12 mouse cellular contexts compared by ENCODE assay signal in genomic region chr7:36090291-36091123, GRCm38 (mm10).
DNase-seq lines count a peak whose midpoint lies in the region; ATAC-seq lines count a peak whose summit lies in the region.
"Had no signal": no experiment of that assay in that cellular context is flagged by ENCODE, and none has a peak within 500 bp of the region (broad histone marks: within the 10 kb centered on the region; RNA-seq: fewer than 3 reads in every experiment).

No protein-coding gene starts in this region.

- DNase-seq in heart, embryonic 10.5 days (ENCODE audit: low spot score), result no peak
- DNase-seq in heart, postnatal 25 days (ENCODE audit: low spot score), result no peak
- no peak for DNase-seq in kidney, adult 8-10 months
- DNase-seq in embryo, embryonic 11 days, result peak; percentile 48
- no peak for DNase-seq in cerebellum, postnatal 14 days
- DNase-seq: cerebellum, postnatal 10 days; thymus, postnatal 14 days had no signal

- intact Hi-C loops in heart, postnatal 25 days (cut with DNase I), result no loop called here

- no peaks in the 10 kb centered on the region for H3K27me3 ChIP-seq in heart, embryonic 10.5 days (ENCODE audit: insufficient read depth, poor library complexity, severe bottlenecking)
- H3K27me3 ChIP-seq in kidney, embryonic 15.5 days, result no peaks in the 10 kb centered on the region
- no peaks in the 10 kb centered on the region for H3K27me3 ChIP-seq in limb, embryonic 12.5 days
- no peaks in the 10 kb centered on the region for H3K27me3 ChIP-seq in hindbrain, embryonic 16.5 days (replicated peaks; ENCODE audit: control insufficient read depth, insufficient read depth, low read length)
- H3K27me3 ChIP-seq: forebrain, embryonic 15.5 days; limb, embryonic 15.5 days had no signal

- no peak for ATAC-seq in kidney, embryonic 15.5 days (replicated peaks; ENCODE audit: low FRiP score)
- ATAC-seq in limb, embryonic 12.5 days (ENCODE audit: insufficient number of reproducible peaks, insufficient read depth, low FRiP score, low TSS enrichment, low read depth), result no peak
- no peak for ATAC-seq in hindbrain, embryonic 16.5 days
- ATAC-seq: forebrain, embryonic 15.5 days had no signal

- 15% methylated on average over 22 of the region's 22 CpGs for WGBS in heart, embryonic 10.5 days
- WGBS in kidney, embryonic 15.5 days, result 35% methylated on average over 22 of the region's 22 CpGs
- 44% methylated on average over 22 of the region's 22 CpGs for whole genome bisulfite sequencing in limb, embryonic 12.5 days
- 55% methylated on average over 22 of the region's 22 CpGs for WGBS in hindbrain, embryonic 16.5 days

- H3K4me3 ChIP-seq in heart, embryonic 10.5 days, result peak overlapping the region; percentile 42
- H3K4me3 ChIP-seq in kidney, embryonic 15.5 days (replicated peaks), result no peak overlapping the region
- no peak overlapping the region for H3K4me3 ChIP-seq in limb, embryonic 12.5 days (replicated peaks)
- no peak overlapping the region for H3K4me3 ChIP-seq in hindbrain, embryonic 16.5 days (ENCODE audit: low read length)
- H3K4me3 ChIP-seq: forebrain, embryonic 15.5 days; limb, embryonic 15.5 days had no signal

- H3K9me3 ChIP-seq in heart, embryonic 10.5 days, result no peaks in the 10 kb centered on the region
- no peaks in the 10 kb centered on the region for H3K9me3 ChIP-seq in kidney, embryonic 15.5 days (replicated peaks)
- H3K9me3 ChIP-seq in limb, embryonic 12.5 days, result no peaks in the 10 kb centered on the region
- no peaks in the 10 kb centered on the region for H3K9me3 ChIP-seq in hindbrain, embryonic 16.5 days (ENCODE audit: control insufficient read depth, low read length)
- H3K9me3 ChIP-seq: forebrain, embryonic 15.5 days; limb, embryonic 15.5 days had no signal

- H3K4me1 ChIP-seq in heart, embryonic 10.5 days, result peaks cover 15% of the 10 kb centered on the region
- H3K4me1 ChIP-seq in kidney, embryonic 15.5 days, result peaks cover 25% of the 10 kb centered on the region
- H3K4me1 ChIP-seq in limb, embryonic 12.5 days (replicated peaks), result peaks cover 12% of the 10 kb centered on the region
- no peaks in the 10 kb centered on the region for H3K4me1 ChIP-seq in hindbrain, embryonic 16.5 days (ENCODE audit: control insufficient read depth, insufficient read depth, low read depth, low read length)
- H3K4me1 ChIP-seq: forebrain, embryonic 15.5 days had no signal

- H3K4me2 ChIP-seq in kidney, embryonic 15.5 days, result 0 out of 2 replicates have a peak overlapping the region, but pooled peaks have one; percentile 23
- no peak overlapping the region for H3K4me2 ChIP-seq in limb, embryonic 12.5 days
- H3K4me2 ChIP-seq in hindbrain, embryonic 16.5 days (ENCODE audit: low read length), result no peak overlapping the region
- H3K4me2 ChIP-seq: forebrain, embryonic 15.5 days; limb, embryonic 15.5 days had no signal

- no peaks in the 10 kb centered on the region for H3K36me3 ChIP-seq in heart, embryonic 10.5 days
- H3K36me3 ChIP-seq in kidney, embryonic 15.5 days, result no peaks in the 10 kb centered on the region
- H3K36me3 ChIP-seq in limb, embryonic 12.5 days, result no peaks in the 10 kb centered on the region
- H3K36me3 ChIP-seq in hindbrain, embryonic 16.5 days (ENCODE audit: control insufficient read depth, insufficient read depth, low read length), result no peaks in the 10 kb centered on the region
- H3K36me3 ChIP-seq: forebrain, embryonic 15.5 days; limb, embryonic 15.5 days had no signal

- H3K27ac ChIP-seq in heart, embryonic 10.5 days, result peak overlapping the region; percentile 62
- peak overlapping the region; percentile 58 for H3K27ac ChIP-seq in kidney, embryonic 15.5 days
- H3K27ac ChIP-seq in limb, embryonic 12.5 days, result 0 out of 2 replicates have a peak overlapping the region, but pooled peaks have one; percentile 19
- no peak overlapping the region for H3K27ac ChIP-seq in hindbrain, embryonic 16.5 days (ENCODE audit: low read depth, low read length)
- H3K27ac ChIP-seq: forebrain, embryonic 15.5 days; limb, embryonic 15.5 days had no signal

- H3K9ac ChIP-seq in kidney, embryonic 15.5 days, result no peak overlapping the region
- no peak overlapping the region for H3K9ac ChIP-seq in limb, embryonic 12.5 days (replicated peaks)
- no peak overlapping the region for H3K9ac ChIP-seq in hindbrain, embryonic 16.5 days (ENCODE audit: low read depth, low read length)
- H3K9ac ChIP-seq: forebrain, embryonic 15.5 days; limb, embryonic 15.5 days had no signal
